Mouse (Mus musculus) intestine, embryonic 16.5 days (tissue): Measurements from ENCODE around the gene Cela3a. TPM values are rescaled to one million over a fixed set of nuclear protein-coding genes. Genes with fewer than 3 reads are reported as not detected.
A peak's percentile ranks its signal among the peaks of the same experiment; 100 is the strongest.

Source experiments
- ATAC-seq: fragments of 200-750 bp; cut with Nextera tagmentation; 2 replicates; pipeline ENCODE4 v1.8.0; 2017; ENCODE audit warnings: moderate TSS enrichment, moderate library complexity
- H3K27ac ChIP-seq: fragments of 300-500 bp; sonication (generic); 2 replicates; pipeline ENCODE4 v1.5.1; 2014; ENCODE audit warnings: mild to moderate bottlenecking, low read length
- H3K27me3 ChIP-seq: fragments of 300-500 bp; sonication (generic); replicated peaks from 2 replicates; pipeline ENCODE4 v1.6.1; 2014; ENCODE audit warnings: low read length, control low read depth, mixed read lengths; ENCODE audit not compliant: control insufficient read depth, insufficient read depth
- H3K36me3 ChIP-seq: fragments of 300-500 bp; sonication (generic); 2 replicates; pipeline ENCODE4 v1.6.1; 2014; ENCODE audit warnings: low read length, control low read depth; ENCODE audit not compliant: control insufficient read depth, insufficient read depth
- H3K4me1 ChIP-seq: fragments of 300-500 bp; sonication (generic); 2 replicates; pipeline ENCODE4 v1.6.1; 2014; ENCODE audit warnings: low read length, control low read depth, mixed read lengths; ENCODE audit not compliant: control insufficient read depth, insufficient read depth
- H3K4me2 ChIP-seq: fragments of 300-500 bp; sonication (generic); 2 replicates; pipeline ENCODE4 v1.6.1; 2014; ENCODE audit warnings: low read depth, low read length, control low read depth
- H3K4me3 ChIP-seq: fragments of 300-500 bp; sonication (generic); 2 replicates; pipeline ENCODE4 v1.5.1; 2014; ENCODE audit warnings: mild to moderate bottlenecking, low read length
- H3K9ac ChIP-seq: fragments of 300-500 bp; sonication (generic); 2 replicates; pipeline ENCODE4 v1.6.1; 2014; ENCODE audit warnings: low read depth, low read length
- H3K9me3 ChIP-seq: fragments of 300-500 bp; sonication (generic); 2 replicates; pipeline ENCODE4 v1.6.1; 2016; ENCODE audit warnings: low read length, control low read depth; ENCODE audit not compliant: control insufficient read depth
- WGBS: fragments of 180-500 bp; shearing (Covaris S2); extraction: QIAGEN DNeasy Blood & Tissue Kit; methylation state at CpG from one replicate; pipeline ENCODE4 v1.1.7; 2014; 5-methylcytosine and 5-hydroxymethylcytosine counted together
- polyA plus RNA-seq: library from polyadenylated mRNA; unstranded; fragments of >200 nt; fragmentation: Nextera tagmentation; extraction: Ambion mirVana; gene quantifications from 2 replicates; pipeline ENCODE4 v1.2.1, GENCODE M21; 2015

Gene Cela3a
- 0.26 and 0.31 TPM in 2 replicates for polyA plus RNA-seq

DNA sequence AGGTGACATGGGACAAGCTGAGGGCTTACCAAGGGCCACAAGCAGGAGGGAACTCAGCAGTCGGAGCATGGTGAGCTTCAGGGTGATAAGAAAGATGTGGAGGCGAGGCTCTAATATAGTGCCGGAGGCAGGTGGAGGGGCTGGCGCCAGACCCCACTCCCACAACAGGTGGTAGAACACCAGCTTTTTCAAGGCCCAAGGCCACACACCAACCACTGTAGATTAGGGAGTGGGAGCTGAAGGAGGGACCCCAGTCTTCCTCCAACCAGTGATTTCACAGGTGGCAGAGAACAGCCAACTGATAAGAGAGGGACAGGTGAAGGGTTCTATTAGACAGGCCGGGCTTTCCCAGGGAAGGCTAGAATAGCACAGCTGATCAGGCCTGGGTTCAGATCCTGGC is at the start of gene Cela3a:
Gene Cela3a (minus strand): TSS at position 101 of the 400 bp plus-strand sequence.
- WGBS: 83% methylated on average over 5 of the region's 5 CpGs
- H3K4me1 ChIP-seq: no peaks in the 10 kb centered on the region
- no peak for ATAC-seq

DNA sequence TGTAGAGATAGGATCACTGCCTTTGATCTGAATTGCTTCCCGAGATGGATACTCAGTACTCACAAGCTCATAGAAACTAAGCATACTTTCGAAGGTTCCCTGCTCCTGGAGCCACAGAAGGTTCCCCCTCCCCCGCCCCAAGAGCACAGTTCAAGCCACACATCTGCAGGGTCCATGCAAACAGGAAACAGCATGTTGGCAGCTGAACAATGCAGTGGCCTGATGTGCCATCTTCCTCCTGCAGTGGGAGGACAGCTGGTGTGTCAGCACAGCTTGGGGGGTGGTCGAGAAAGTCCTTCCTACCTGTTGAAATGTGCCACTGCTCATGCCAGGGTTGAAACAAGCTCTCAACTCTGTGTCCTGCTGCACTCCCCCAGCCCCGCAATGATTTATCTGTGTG is 49.3 kb upstream of the Cela3a start:
- peaks cover 11% of the 10 kb centered on the region for H3K4me1 ChIP-seq
- H3K4me2 ChIP-seq: no peak overlapping the region
- no peak overlapping the region for H3K9ac ChIP-seq
- no peak for ATAC-seq
- H3K4me3 ChIP-seq: no peak overlapping the region
- no peaks in the 10 kb centered on the region for H3K9me3 ChIP-seq
- no peak overlapping the region for H3K27ac ChIP-seq
- no peaks in the 10 kb centered on the region for H3K27me3 ChIP-seq
- WGBS: 54% methylated on average over 5 of the region's 5 CpGs
- H3K36me3 ChIP-seq: no peaks in the 10 kb centered on the region

More for the DNA sequence above, at the start of gene Cela3a:
- Histone ChIP-seq H3K9me3 (no peaks in the 10 kb centered on the region), H3K36me3 (no peaks in the 10 kb centered on the region), H3K9ac (no peak within 1 kb of the TSS), H3K4me2 (no peak within 1 kb of the TSS), H3K4me3 (no peak within 1 kb of the TSS), H3K27ac (no peak within 1 kb of the TSS), H3K27me3 (no peaks in the 10 kb centered on the region)

DNA sequence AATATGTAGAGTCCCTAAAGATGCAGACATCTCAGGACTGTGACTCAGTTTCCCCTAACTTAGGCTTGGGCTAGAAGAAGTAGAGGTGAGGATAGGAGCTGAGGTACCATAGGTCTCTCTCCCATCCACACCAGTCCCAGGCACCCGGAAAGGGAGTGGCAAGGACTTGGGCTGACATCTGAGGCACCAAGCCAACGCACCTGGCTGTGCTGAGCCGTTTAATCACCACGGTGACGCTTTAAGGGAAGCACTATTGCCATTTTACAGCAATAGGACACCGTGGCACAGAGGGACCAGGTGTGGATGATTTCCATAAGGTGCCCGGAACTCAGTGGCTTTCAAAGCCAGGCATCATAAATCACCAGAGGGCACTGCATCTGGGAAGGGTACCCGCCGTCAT is 48.7 kb upstream of the Cela3a start:
- Histone ChIP-seq H3K27me3 (no peaks in the 10 kb centered on the region), H3K4me2 (no peak overlapping the region), H3K4me3 (no peak overlapping the region), H3K4me1 (peaks cover 11% of the 10 kb centered on the region), H3K36me3 (no peaks in the 10 kb centered on the region), H3K27ac (no peak overlapping the region), H3K9me3 (no peaks in the 10 kb centered on the region), H3K9ac (no peak overlapping the region)
- no peak for ATAC-seq
- WGBS: 62% methylated on average over 9 of the region's 9 CpGs

DNA sequence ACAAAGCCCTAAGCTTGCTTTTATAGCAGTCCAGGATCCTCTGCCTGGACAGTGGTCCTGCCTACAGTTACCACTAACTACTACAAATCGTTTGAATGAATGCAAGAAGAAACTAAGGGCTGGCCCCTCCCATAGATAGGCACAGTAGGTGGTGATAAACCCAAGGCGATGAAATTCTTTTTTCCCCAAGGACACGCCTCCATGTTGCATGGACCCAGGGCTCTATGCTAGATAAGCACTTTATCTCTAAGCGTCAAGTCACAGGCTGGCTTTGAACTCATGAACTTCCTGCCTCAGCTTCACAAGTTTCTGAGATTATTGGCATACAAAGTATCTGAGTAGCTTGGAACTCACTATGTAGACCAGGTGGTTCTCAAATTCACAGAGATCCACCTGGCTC is 47.7 kb upstream of the Cela3a start:
- Histone ChIP-seq H3K9ac (no peak overlapping the region), H3K27ac (no peak overlapping the region), H3K4me3 (no peak overlapping the region), H3K9me3 (no peaks in the 10 kb centered on the region), H3K4me2 (no peak overlapping the region), H3K4me1 (peaks cover 4% of the 10 kb centered on the region; the same call in 1 of the 2 replicates), H3K36me3 (no peaks in the 10 kb centered on the region), H3K27me3 (no peaks in the 10 kb centered on the region)
- WGBS: 64% methylated on average over 4 of the region's 4 CpGs
- ATAC-seq: no peak

DNA sequence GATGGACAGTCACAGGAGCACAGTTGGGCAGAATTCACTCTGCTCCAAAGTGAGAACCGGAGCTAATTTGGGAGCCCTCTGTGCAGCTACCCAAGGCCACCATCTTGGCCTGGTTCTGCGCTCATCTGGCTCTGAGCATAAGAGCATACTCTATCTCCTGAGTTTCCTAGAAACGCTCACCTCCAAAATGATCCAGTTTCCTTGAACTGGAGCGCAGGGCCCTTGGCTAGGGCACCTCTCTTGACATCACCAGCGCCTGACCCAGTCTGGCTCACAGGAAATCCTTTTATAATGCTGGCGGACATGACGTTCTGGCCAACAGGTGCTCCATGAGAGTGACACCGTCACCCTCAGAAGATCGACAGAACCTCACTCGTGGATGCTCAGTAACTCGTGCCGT is 47.0 kb upstream of the Cela3a start:
- H3K36me3 ChIP-seq: no peaks in the 10 kb centered on the region
- 81% methylated on average over 12 of the region's 12 CpGs for WGBS
- H3K27me3 ChIP-seq: no peaks in the 10 kb centered on the region
- no peak for ATAC-seq
- no peak overlapping the region for H3K9ac ChIP-seq
- H3K9me3 ChIP-seq: no peaks in the 10 kb centered on the region
- no peak overlapping the region for H3K4me3 ChIP-seq
- H3K4me1 ChIP-seq: 0 out of 2 replicates have a peak, but pooled peaks cover under 1% of the 10 kb centered on the region
- H3K27ac ChIP-seq: no peak overlapping the region
- no peak overlapping the region for H3K4me2 ChIP-seq

DNA sequence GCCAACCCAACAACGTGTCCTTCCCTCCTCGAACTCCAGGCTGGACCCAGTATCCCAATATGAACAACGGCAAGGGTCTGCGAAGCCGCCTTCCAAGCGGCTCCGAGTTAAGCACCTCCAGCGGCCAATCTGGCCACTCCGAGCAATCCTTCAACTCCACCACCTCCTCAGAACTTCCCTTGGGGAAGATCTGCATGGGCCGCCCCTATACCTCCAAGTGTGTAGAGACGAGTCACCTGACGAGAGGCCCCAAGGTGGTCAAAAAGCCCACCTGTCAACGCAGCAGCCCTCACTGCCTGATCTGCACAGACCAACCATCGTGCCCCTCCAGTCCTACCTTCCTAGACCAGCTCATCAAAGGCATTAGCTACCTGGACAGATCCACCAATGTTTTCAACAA is 45.0 kb upstream of the Cela3a start:
- Histone ChIP-seq H3K9me3 (no peaks in the 10 kb centered on the region), H3K27ac (no peak overlapping the region), H3K4me1 (no peaks in the 10 kb centered on the region), H3K27me3 (no peaks in the 10 kb centered on the region), H3K4me3 (no peak overlapping the region), H3K9ac (no peak overlapping the region), H3K36me3 (no peaks in the 10 kb centered on the region), H3K4me2 (no peak overlapping the region)
- no peak for ATAC-seq
- 89% methylated on average over 14 of the region's 14 CpGs for WGBS

DNA sequence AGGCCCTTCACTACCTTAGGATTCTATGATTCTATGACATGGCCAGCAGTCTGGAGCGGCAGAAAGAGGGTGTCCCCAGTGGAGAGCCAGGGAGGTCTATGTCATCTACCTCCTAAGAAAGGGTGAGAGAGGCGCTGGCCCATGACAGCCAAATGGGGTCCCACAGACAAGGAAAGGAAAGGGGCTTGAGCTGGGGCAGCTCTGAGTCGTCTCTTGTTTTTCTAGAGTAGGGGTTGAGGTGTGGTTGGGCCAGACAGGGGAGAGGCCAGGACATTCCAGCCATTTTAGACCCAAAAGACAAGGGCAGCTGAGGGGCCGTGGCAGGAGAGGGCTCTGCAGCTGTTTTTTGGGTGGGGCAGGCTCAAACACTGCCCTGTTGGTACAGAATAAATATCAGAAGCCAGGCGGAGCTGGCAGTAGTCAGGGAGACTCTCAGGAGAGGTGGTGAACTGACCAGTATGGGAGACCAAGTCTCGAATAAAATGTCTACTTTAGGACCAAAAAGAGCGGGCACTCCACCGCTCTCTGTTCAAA is 43.7 kb upstream of the Cela3a start, which contains the start of gene 1700013G24Rik:
Gene 1700013G24Rik (plus strand): TSS at position 51 of the 534 bp plus-strand sequence.
- no peak for ATAC-seq
- H3K9me3 ChIP-seq: no peaks in the 10 kb centered on the region
- no peak within 1 kb of the TSS for H3K4me2 ChIP-seq
- no peak within 1 kb of the TSS for H3K9ac ChIP-seq
- H3K4me1 ChIP-seq: peaks cover 8% of the 10 kb centered on the region; the same call in 1 of the 2 replicates
- WGBS: 78% methylated on average over 8 of the region's 8 CpGs
- no peak within 1 kb of the TSS for H3K27ac ChIP-seq
- H3K27me3 ChIP-seq: no peaks in the 10 kb centered on the region
- H3K36me3 ChIP-seq: no peaks in the 10 kb centered on the region
- H3K4me3 ChIP-seq: no peak within 1 kb of the TSS

- Histone ChIP-seq H3K4me3 (no peak overlapping the region), H3K36me3 (no peaks in the 10 kb centered on the region), H3K4me1 (peaks cover 8% of the 10 kb centered on the region), H3K27me3 (no peaks in the 10 kb centered on the region), H3K4me2 (no peak overlapping the region), H3K9me3 (no peaks in the 10 kb centered on the region), H3K9ac (no peak overlapping the region), H3K27ac (no peak overlapping the region)
- WGBS: 96% methylated on average over 6 of the region's 6 CpGs
- no peak for ATAC-seq
Measured at GRCm38 (mm10) chr4:137452190-137452589, 42.6 kb upstream of the Cela3a start.

- Histone ChIP-seq H3K36me3 (no peaks in the 10 kb centered on the region), H3K4me2 (no peak overlapping the region), H3K4me1 (peaks cover 8% of the 10 kb centered on the region), H3K9ac (no peak overlapping the region), H3K27me3 (no peaks in the 10 kb centered on the region), H3K4me3 (no peak overlapping the region), H3K27ac (no peak overlapping the region), H3K9me3 (no peaks in the 10 kb centered on the region)
- WGBS: 81% methylated on average over 10 of the region's 10 CpGs
- ATAC-seq: no peak
Measured at GRCm38 (mm10) chr4:137449715-137450114, 40.1 kb upstream of the Cela3a start.

DNA sequence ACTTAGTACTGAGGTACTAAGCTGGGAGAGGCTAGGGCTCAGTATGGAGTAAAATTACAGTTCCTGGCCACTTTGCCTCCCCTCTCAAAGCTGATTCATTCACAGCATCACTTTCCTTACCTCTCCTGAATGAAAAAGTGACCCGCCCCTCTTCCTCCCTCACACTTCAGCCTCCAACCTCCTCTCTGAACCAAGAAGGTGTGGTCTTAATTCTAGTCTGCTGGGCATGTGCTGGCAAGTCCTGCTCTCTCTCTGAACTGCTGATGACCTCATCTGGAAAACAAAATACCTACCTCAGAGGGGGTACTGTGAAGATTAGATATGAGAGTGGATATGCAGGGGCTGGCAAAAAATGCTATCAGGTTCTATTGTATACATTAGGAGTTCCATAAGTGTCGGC is 39.5 kb upstream of the Cela3a start:
- no peaks in the 10 kb centered on the region for H3K36me3 ChIP-seq
- 60% methylated on average over 2 of the region's 2 CpGs for WGBS
- no peaks in the 10 kb centered on the region for H3K9me3 ChIP-seq
- H3K27ac ChIP-seq: no peak overlapping the region; the same call in 1 of the 2 replicates
- H3K9ac ChIP-seq: no peak overlapping the region
- H3K27me3 ChIP-seq: no peaks in the 10 kb centered on the region
- peaks cover 8% of the 10 kb centered on the region for H3K4me1 ChIP-seq
- no peak overlapping the region for H3K4me2 ChIP-seq
- no peak overlapping the region for H3K4me3 ChIP-seq
- ATAC-seq: peak; percentile 27; the same call in 1 of the 2 replicates
